Mouse (Mus musculus): ENCODE data around the gene Lrrc28. TPM values are rescaled to one million over a fixed set of nuclear protein-coding genes. Genes with fewer than 3 reads are reported as not detected.

Lrrc28 gene
- total RNA-seq, 2 experiments from 2014 or later, result 21.3 to 23.6 TPM

DNA sequence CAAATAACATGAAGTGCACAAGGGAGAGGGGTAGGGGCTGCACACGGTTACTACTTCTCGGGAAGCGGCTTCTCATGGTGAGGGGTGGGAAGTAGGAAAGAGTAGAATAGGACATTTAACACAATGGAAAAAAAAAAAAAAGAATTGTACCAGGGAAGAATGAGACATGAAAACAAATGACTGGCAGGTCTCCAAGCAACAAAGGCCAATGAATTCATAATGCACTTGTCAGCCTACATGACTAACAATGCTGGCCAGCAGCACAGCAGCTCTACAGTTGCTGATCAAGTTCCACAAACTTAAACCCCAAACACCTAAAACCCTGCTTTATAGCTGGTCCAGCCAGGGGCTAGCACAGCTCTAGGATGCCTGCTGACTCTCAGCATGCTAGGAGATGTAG lies 6.1 kb downstream of the Lrrc28 start:
- Histone ChIP-seq H3K4me3 (no peak overlapping the region), H3K27ac (no peak overlapping the region; the same call in 1 of the 2 replicates)
- TF ChIP-seq CTCF (IDR thresholded peaks at IDR 0.05), result no peak
- intact Hi-C loops (cut with DNase I), result loop anchor here (5.0 kb wide), 1 partner anchor 797 kb away; no protein-coding TSS in a partner anchor
- DNase-seq, result no peak

- Histone ChIP-seq H3K27ac (no peak overlapping the region), H3K4me3 (no peak overlapping the region)
- intact Hi-C loops (cut with DNase I), result loop anchor here (5.0 kb wide), 1 partner anchor 794 kb away; no protein-coding TSS in a partner anchor
- DNase-seq, result no peak
- no peak for TF ChIP-seq CTCF (IDR thresholded peaks at IDR 0.05)
These were observed 8.9 kb downstream of the Lrrc28 start for GRCm38 (mm10) chr7:67636161-67636560.

DNA sequence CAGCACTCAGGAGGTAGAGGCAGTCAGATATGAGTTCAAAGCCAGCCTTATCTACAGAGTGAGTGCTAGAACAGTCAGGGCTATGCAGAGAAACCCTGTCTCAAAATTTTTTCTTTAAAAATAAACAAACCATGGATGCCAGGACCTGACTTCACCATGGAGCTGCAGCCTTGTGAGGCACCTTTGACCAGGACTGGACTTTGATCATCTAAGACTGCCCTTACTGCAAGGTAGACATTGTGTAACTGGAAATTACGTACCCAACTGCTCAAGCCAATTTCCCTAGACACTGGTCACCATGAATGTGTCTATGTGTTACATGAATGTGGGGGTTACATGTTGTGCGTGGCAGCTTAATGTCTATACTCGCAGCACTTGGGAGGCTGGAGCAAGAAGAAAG lies 10.9 kb downstream of the Lrrc28 start:
- intact Hi-C loops (cut with DNase I), result loop anchor here (5.0 kb wide), 1 partner anchor 262 kb away; the partner anchor contains the start of gene Mef2a
- no peak for DNase-seq
- TF ChIP-seq CTCF (IDR thresholded peaks at IDR 0.05), result no peak

GRCm38 (mm10) chr7:67632380-67632779 lies 12.7 kb downstream of the Lrrc28 start:
- TF ChIP-seq CTCF (IDR thresholded peaks at IDR 0.05), result peak; percentile 51
- no peak overlapping the region for H3K27ac ChIP-seq
- no peak for DNase-seq
- no peak overlapping the region for H3K4me3 ChIP-seq
- intact Hi-C loops (cut with DNase I), result loop anchor here (5.0 kb wide), 1 partner anchor 260 kb away; the partner anchor contains the start of gene Mef2a

More for the DNA sequence above, 10.9 kb downstream of the Lrrc28 start:
- Histone ChIP-seq H3K4me3 (no peak overlapping the region), H3K27ac (no peak overlapping the region)

- DNase-seq, result peak; percentile 76
- intact Hi-C loops (cut with DNase I), result loop anchor here (1.0 to 5.0 kb wide), 3 partner anchors 259 to 414 kb away; partner anchors contain the start of gene Mef2a
- no peak for TF ChIP-seq CTCF (IDR thresholded peaks at IDR 0.05)
- H3K4me3 ChIP-seq, result no peak overlapping the region; the same call in 1 of the 2 replicates
- H3K27ac ChIP-seq, result peak overlapping the region; percentile 16; the same call in 1 of the 2 replicates
These were observed 14.3 kb downstream of the Lrrc28 start for GRCm38 (mm10) chr7:67630817-67631216.

GRCm38 (mm10) chr7:67629681-67630080 lies 15.4 kb downstream of the Lrrc28 start:
- no peak for DNase-seq
- no peak overlapping the region for H3K4me3 ChIP-seq
- no peak overlapping the region for H3K27ac ChIP-seq
- peak; percentile 29; the same call in 1 of the 2 replicates for TF ChIP-seq CTCF (IDR thresholded peaks at IDR 0.05)
- intact Hi-C loops (cut with DNase I), result loop anchor here (5.0 kb wide), 1 partner anchor 257 kb away; the partner anchor contains the start of gene Mef2a

- DNase-seq, result no peak
- Histone ChIP-seq H3K27ac (no peak overlapping the region), H3K4me3 (no peak overlapping the region)
- intact Hi-C loops (cut with DNase I), result no loop called here
- TF ChIP-seq CTCF (IDR thresholded peaks at IDR 0.05), result no peak
These were observed 18.4 kb downstream of the Lrrc28 start for GRCm38 (mm10) chr7:67626671-67627070.

DNA sequence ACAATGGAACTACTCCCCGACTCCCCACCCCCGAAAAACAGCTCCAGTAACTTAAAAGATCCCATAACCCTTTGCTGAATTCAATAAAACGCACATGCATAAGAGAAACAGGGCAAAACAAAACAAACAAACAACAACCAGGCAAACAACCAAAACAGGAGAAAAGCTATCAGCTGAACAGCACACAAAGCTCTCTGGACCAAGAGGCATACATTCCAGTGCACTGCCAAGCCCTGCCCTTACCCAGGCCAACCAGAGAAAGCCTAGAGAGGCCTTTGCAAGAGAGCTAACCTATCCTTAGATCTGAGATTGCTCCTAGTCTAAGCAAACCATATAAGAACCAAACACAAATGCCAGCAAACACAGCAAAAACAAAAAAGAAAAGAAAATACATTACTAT lies 22.9 kb downstream of the Lrrc28 start:
- no peak for TF ChIP-seq CTCF (IDR thresholded peaks at IDR 0.05)
- peak overlapping the region; percentile 48 for H3K27ac ChIP-seq
- no peak overlapping the region for H3K4me3 ChIP-seq
- DNase-seq, result no peak
- intact Hi-C loops (cut with DNase I), result no loop called here

DNA sequence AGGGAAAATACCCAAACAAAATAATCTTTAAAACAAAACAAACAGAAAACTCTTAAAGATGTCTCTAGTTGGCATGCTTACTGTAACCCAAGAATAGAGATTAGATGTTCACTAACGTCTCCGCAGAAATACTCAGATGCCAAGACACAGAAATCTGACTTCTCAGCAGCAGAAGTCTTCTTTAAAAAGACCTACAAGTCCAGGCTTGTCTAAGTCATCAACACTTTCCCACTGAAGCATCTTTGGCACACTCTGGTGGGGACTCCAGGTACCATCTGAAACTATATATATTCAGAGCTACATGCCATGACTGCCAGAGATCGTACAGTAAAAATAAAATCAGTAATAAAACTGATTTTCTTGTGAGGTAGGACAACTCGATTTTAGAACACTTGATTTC lies 25.2 kb downstream of the Lrrc28 start:
- no peak for DNase-seq
- intact Hi-C loops (cut with DNase I), result loop anchor here (5.0 kb wide), 1 partner anchor 58 kb away; no protein-coding TSS in a partner anchor
- peak overlapping the region; percentile 32; the same call in 1 of the 2 replicates for H3K27ac ChIP-seq
- H3K4me3 ChIP-seq, result no peak overlapping the region
- peak; percentile 62 for TF ChIP-seq CTCF (IDR thresholded peaks at IDR 0.05)

DNA sequence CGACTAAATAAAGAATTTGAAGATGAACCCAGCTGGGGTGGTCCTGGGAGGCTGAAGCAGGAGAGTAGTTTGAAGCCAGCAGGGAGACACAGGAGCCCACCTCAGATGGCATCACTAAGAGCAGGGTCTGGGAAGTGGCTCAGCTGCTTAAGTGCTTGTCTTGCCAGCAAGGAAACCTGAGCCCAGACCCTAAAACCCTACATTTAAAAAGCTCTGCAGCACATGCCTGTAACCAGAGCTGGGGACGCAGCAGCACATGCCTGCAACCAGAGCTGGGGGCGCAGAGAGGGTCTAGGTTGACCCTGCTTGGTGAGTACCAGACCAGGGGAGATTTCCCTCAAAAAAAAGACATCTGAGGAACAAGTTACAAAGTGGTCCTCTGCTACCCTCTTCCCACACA lies 26.8 kb downstream of the Lrrc28 start:
- intact Hi-C loops (cut with DNase I), result loop anchor here (5.0 kb wide), 1 partner anchor 56 kb away; no protein-coding TSS in a partner anchor
- Histone ChIP-seq H3K4me3 (no peak overlapping the region), H3K27ac (no peak overlapping the region)
- no peak for DNase-seq
- no peak for TF ChIP-seq CTCF (IDR thresholded peaks at IDR 0.05)

DNA sequence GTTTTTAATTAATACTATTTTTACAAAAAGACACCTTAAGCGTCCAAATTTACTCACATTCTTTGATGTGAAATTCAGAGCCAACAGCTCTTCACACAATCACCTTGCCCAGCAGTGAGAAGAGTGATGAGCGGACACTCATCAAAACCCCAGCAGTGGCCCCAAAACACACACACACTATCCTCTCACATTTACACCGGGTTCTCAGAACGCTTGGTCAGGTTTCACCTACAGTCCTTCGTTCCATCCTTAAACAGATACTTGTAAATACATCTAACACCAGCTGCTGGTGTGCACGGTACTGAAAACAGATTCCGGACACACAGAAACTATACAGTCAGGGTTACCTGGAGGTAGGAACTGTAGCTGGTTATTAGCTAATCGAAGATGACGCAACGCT lies 27.4 kb downstream of the Lrrc28 start:
- intact Hi-C loops (cut with DNase I), result loop anchor here (5.0 kb wide), 1 partner anchor 55 kb away; no protein-coding TSS in a partner anchor
- no peak for TF ChIP-seq CTCF (IDR thresholded peaks at IDR 0.05)
- Histone ChIP-seq H3K4me3 (no peak overlapping the region), H3K27ac (no peak overlapping the region)
- no peak for DNase-seq

DNA sequence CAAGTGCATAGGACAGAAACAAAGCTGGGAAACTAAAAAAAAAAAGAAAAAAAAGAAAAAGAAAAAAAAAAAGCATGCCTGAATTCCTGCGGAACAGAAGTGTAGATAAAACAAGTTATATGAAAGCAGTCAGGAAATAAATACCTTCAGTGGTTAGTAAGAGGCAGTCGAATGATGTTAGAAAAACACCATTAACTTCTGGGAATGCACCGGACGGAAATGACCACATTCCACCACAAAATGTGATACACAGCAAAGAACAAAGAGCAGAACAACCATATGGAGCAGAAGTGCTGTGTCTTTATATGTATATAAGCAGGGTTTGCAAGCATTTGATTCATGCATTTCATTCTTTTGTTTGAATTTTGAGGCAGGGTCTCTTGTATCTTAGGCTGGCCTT lies 28.2 kb downstream of the Lrrc28 start:
- TF ChIP-seq CTCF (IDR thresholded peaks at IDR 0.05), result no peak
- DNase-seq, result no peak
- intact Hi-C loops (cut with DNase I), result loop anchor here (5.0 kb wide), 1 partner anchor 55 kb away; no protein-coding TSS in a partner anchor
- no peak overlapping the region for H3K4me3 ChIP-seq
- H3K27ac ChIP-seq, result peak overlapping the region; percentile 16; the same call in 1 of the 2 replicates

GRCm38 (mm10) chr7:67614464-67614861 lies 30.6 kb downstream of the Lrrc28 start:
- intact Hi-C loops (cut with DNase I), result no loop called here
- Histone ChIP-seq H3K27ac (peak overlapping the region; percentile 81), H3K4me3 (peak overlapping the region; percentile 53)
- DNase-seq, result no peak
- TF ChIP-seq CTCF (IDR thresholded peaks at IDR 0.05), result no peak

All from gastrocnemius, adult 2 months (tissue).